Mouse (Mus musculus): ENCODE measurements around the gene Sox11.

GRCm38 (mm10) chr12:27343606-27344410 lies 1.4 kb upstream of the Sox11 start:
- TF ChIP-seq POLR2A (IDR thresholded peaks at IDR 0.05; ENCODE audit: low read depth, low read length) (no peak), CTCF (IDR thresholded peaks at IDR 0.05; ENCODE audit: extremely low read depth, insufficient read length, insufficient replicate concordance, low read depth, low read length) (no peak)

All from small intestine, adult 2 months (tissue).